Mouse (Mus musculus) brain, embryonic 14.5 days (tissue): ENCODE data around the gene Ceacam19.
A peak's percentile ranks its signal among the peaks of the same experiment; 100 is the strongest.

ENCODE experiments used
- CTCF ChIP-seq: fragments of 200-500 bp; IDR thresholded peaks from 2 replicates; pipeline ENCODE4 v1.5.1; 2012; ENCODE audit warnings: inconsistent platforms, mild to moderate bottlenecking, moderate library complexity, borderline replicate concordance; ENCODE audit not compliant: insufficient read depth, insufficient read length; ENCODE audit errors: extremely low read depth
- POLR2A ChIP-seq: fragments of 200-500 bp; IDR thresholded peaks from 2 replicates; pipeline ENCODE4 v1.6.1; 2012; ENCODE audit warnings: mild to moderate bottlenecking, inconsistent platforms, borderline replicate concordance; ENCODE audit not compliant: poor library complexity, insufficient read depth, insufficient read length, severe bottlenecking; ENCODE audit errors: extremely low read depth

- TF ChIP-seq CTCF (peak; percentile 59; the same call in 1 of the 2 replicates), POLR2A (no peak)
Observed at GRCm38 (mm10) chr7:19889881-19890280, 2.1 kb upstream of the Ceacam19 start.
